Mouse (Mus musculus): ENCODE measurements around the gene Nbea. TPM values are rescaled to one million over a fixed set of nuclear protein-coding genes. Genes with fewer than 3 reads are reported as not detected.

The Nbea gene
- total and polyA plus RNA-seq, 3 experiments, result 0.04 to 0.27 TPM; not detected in 1

DNA sequence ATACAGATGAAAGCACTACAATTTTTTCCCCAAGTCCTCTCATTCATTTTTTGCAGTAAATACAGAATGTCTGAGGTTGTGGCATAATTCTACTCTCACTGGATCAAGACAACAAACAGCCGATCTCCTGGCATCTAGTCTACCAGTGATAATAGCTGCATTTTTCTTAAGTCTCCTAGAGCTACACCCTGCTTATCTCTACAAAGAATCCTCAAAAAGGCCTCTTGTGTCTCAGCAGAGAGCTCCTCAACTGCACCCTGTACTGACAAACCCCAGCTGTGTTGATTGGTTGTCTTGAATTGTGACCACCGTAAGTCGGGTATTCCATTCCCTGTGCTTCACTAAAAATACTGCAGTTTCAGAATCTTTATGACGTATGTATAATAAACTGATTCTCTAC is 118.3 kb downstream of the Nbea start:
- TF ChIP-seq ZKSCAN1 (IDR thresholded peaks at IDR 0.05; ENCODE audit: low read depth, low read length) (no peak), MYC (IDR thresholded peaks at IDR 0.05; ENCODE audit: low read depth, low read length) (no peak), MEF2A (IDR thresholded peaks at IDR 0.05; ENCODE audit: extremely low read depth, insufficient replicate concordance, low read depth, low read length, poor library complexity, severe bottlenecking) (no peak), ETS1 (IDR thresholded peaks at IDR 0.05; ENCODE audit: low read depth, low read length) (peak; percentile 45; the same call in 1 of the 2 replicates), BHLHE40 (IDR thresholded peaks at IDR 0.05; ENCODE audit: borderline replicate concordance, low read depth, low read length) (no peak), TCF12 (IDR thresholded peaks at IDR 0.05; ENCODE audit: low read depth, low read length) (0 out of 2 replicates have a peak, but pooled peaks have one; percentile 19), E2F4 (IDR thresholded peaks at IDR 0.05; ENCODE audit: borderline replicate concordance, low read depth, low read length) (no peak), USF2 (IDR thresholded peaks at IDR 0.05; ENCODE audit: borderline replicate concordance in 1 of 2, insufficient read depth in 1 of 2, low read depth in 1 of 2, low read length in 2 of 2) (no peak), RCOR1 (IDR thresholded peaks at IDR 0.05; ENCODE audit: low read depth, low read length) (no peak), TBP (IDR thresholded peaks at IDR 0.05; ENCODE audit: low read depth, low read length) (no peak), JUND (IDR thresholded peaks at IDR 0.05; ENCODE audit: low read depth, low read length) (no peak), ZMIZ1 (IDR thresholded peaks at IDR 0.05; ENCODE audit: low read depth, low read length) (no peak), POLR2A (IDR thresholded peaks at IDR 0.05; ENCODE audit: control insufficient read depth in 1 of 2, insufficient read depth in 1 of 2, low read depth in 1 of 2, low read length in 2 of 2, poor library complexity in 1 of 2) (no peak), CHD1 (IDR thresholded peaks at IDR 0.05; ENCODE audit: low read depth, low read length) (no peak), MYB (IDR thresholded peaks at IDR 0.05; ENCODE audit: low read depth, low read length) (no peak), GATA1 (IDR thresholded peaks at IDR 0.05; ENCODE audit: low read depth, low read length) (peak; percentile 64), USF1 (IDR thresholded peaks at IDR 0.05; ENCODE audit: low read depth, low read length) (no peak), ZC3H11A (IDR thresholded peaks at IDR 0.05; ENCODE audit: low read depth, low read length) (no peak), HCFC1 (IDR thresholded peaks at IDR 0.05; ENCODE audit: low read depth, low read length) (no peak), POLR2AphosphoS2 (IDR thresholded peaks at IDR 0.05; ENCODE audit: low read length) (no peak), ELF1 (IDR thresholded peaks at IDR 0.05; ENCODE audit: low read depth, low read length) (no peak), NRF1 (IDR thresholded peaks at IDR 0.05; ENCODE audit: insufficient read depth, low read depth, low read length, poor library complexity, severe bottlenecking) (no peak), POLR2AphosphoS5 (IDR thresholded peaks at IDR 0.05; ENCODE audit: borderline replicate concordance, low read depth, low read length) (no peak), UBTF (IDR thresholded peaks at IDR 0.05; ENCODE audit: borderline replicate concordance, insufficient read depth, low read depth, low read length) (no peak), SMC3 (IDR thresholded peaks at IDR 0.05; ENCODE audit: low read depth, low read length) (no peak), MXI1 (IDR thresholded peaks at IDR 0.05; ENCODE audit: low read depth, low read length) (no peak), ZNF384 (IDR thresholded peaks at IDR 0.05; ENCODE audit: low read depth, low read length) (no peak), EP300 (IDR thresholded peaks at IDR 0.05; ENCODE audit: low read depth in 1 of 2, low read length in 2 of 2) (peak; percentile 47 to 48; a peak in 2 of 4 replicates), CHD2 (IDR thresholded peaks at IDR 0.05; ENCODE audit: low read length) (no peak), RAD21 (IDR thresholded peaks at IDR 0.05; ENCODE audit: low read depth, low read length) (no peak)
- 0 out of 2 replicates have a peak overlapping the region, but pooled peaks have one; percentile 11 for H3K27ac ChIP-seq (ENCODE audit: control insufficient read depth, low read depth, low read length)
- peak; percentile 59 for DNase-seq (ENCODE audit: low read depth, low spot score)
- peak overlapping the region in 1 of 2 experiments; percentile 7; a peak in 1 of 4 replicates for H3K4me3 ChIP-seq (ENCODE audit: control insufficient read depth in 1 of 2, insufficient read depth in 1 of 2, low read depth in 2 of 2, low read length in 2 of 2)
- H3K9ac ChIP-seq (ENCODE audit: control insufficient read depth, low read depth, low read length, poor library complexity, severe bottlenecking), result peak overlapping the region; percentile 42; the same call in 1 of the 2 replicates
- no peaks in the 10 kb centered on the region for H3K79me2 ChIP-seq (ENCODE audit: control insufficient read depth, insufficient read depth, low read length, poor library complexity)
- H3K27me3 ChIP-seq (ENCODE audit: control insufficient read depth in 1 of 2, insufficient read depth in 2 of 2, low read length in 2 of 2), result no peaks in the 10 kb centered on the region
- no peaks in the 10 kb centered on the region for H3K9me3 ChIP-seq (replicated peaks; ENCODE audit: insufficient read depth, low read length)
- peaks cover 20 to 25% of the 10 kb centered on the region in 2 experiments for H3K4me1 ChIP-seq (ENCODE audit: control insufficient read depth in 1 of 2, insufficient read depth in 2 of 2, low read length in 2 of 2)
- peaks cover 0 to 29% of the 10 kb centered on the region in 2 experiments; a peak in 2 of 4 replicates for H3K36me3 ChIP-seq (ENCODE audit: control insufficient read depth in 1 of 2, insufficient read depth in 2 of 2, low read length in 2 of 2)
